Mouse (Mus musculus) thymus, adult 18-20 months (tissue): Measurements from ENCODE around the gene Jpt1.
"Not testable (repeated sequence)": the region's sequence is repeated elsewhere in the genome, so short reads cannot be mapped to it uniquely, and the experiment has no call there.

ENCODE experiments used
- DNase-seq, 2 experiments: peaks; one replicate each; pipeline ENCODE4 v3.0.0; 2022; ENCODE audit warnings: mixed read lengths in 2 of 2

The Jpt1 gene

GRCm38 (mm10) chr11:115512004-115512403, 2.2 kb downstream of the Jpt1 start:
- DNase-seq = no peak

GRCm38 (mm10) chr11:115511121-115511520, 3.1 kb downstream of the Jpt1 start:
- no peak for DNase-seq

- no peak for DNase-seq
Observed at GRCm38 (mm10) chr11:115510507-115510888, 3.7 kb downstream of the Jpt1 start.

- no peak for DNase-seq
Observed at GRCm38 (mm10) chr11:115509773-115510506, 4.2 kb downstream of the Jpt1 start.

GRCm38 (mm10) chr11:115508061-115508460, 6.1 kb downstream of the Jpt1 start:
- DNase-seq = peak in 1 of 2 experiments; percentile 41

GRCm38 (mm10) chr11:115506586-115506985, 7.6 kb downstream of the Jpt1 start:
- DNase-seq = no peak

- no peak for DNase-seq
Observed at GRCm38 (mm10) chr11:115502636-115503035, 11.6 kb downstream of the Jpt1 start.

- not testable (repeated sequence) for DNase-seq
Observed at GRCm38 (mm10) chr11:115496559-115496958, 17.6 kb downstream of the Jpt1 start.

- no peak for DNase-seq
Observed at GRCm38 (mm10) chr11:115492387-115492786, 21.8 kb downstream of the Jpt1 start.

- peak; percentile 77 to 82 for DNase-seq
Observed at GRCm38 (mm10) chr11:115491356-115492083, 22.7 kb downstream of the Jpt1 start, which contains the start of gene Nt5c. Gene Nt5c (minus strand): TSS chr11:115491862.

GRCm38 (mm10) chr11:115490441-115491355, 23.5 kb downstream of the Jpt1 start:
- DNase-seq = no peak

GRCm38 (mm10) chr11:115488551-115489104, 25.6 kb downstream of the Jpt1 start:
- no peak for DNase-seq

- no peak for DNase-seq
Observed at GRCm38 (mm10) chr11:115485155-115485554, 29.0 kb downstream of the Jpt1 start.

- DNase-seq = peak in 1 of 2 experiments; percentile 51
Observed at GRCm38 (mm10) chr11:115483726-115484125, 30.5 kb downstream of the Jpt1 start.

GRCm38 (mm10) chr11:115483278-115483677, 30.9 kb downstream of the Jpt1 start:
- no peak for DNase-seq

- DNase-seq = peak in 1 of 2 experiments; percentile 64
Observed at GRCm38 (mm10) chr11:115481553-115482259, 32.5 kb downstream of the Jpt1 start.

GRCm38 (mm10) chr11:115478296-115478938, 35.8 kb downstream of the Jpt1 start:
- no peak for DNase-seq

GRCm38 (mm10) chr11:115477388-115477787, 36.8 kb downstream of the Jpt1 start:
- DNase-seq = not testable (repeated sequence)

GRCm38 (mm10) chr11:115476630-115477029, 37.6 kb downstream of the Jpt1 start:
- not testable (repeated sequence) for DNase-seq

GRCm38 (mm10) chr11:115475758-115476237, 38.4 kb downstream of the Jpt1 start:
- DNase-seq = no peak
